Mouse (Mus musculus): ENCODE measurements around the gene Rmi1. TPM values are rescaled to one million over a fixed set of nuclear protein-coding genes. Genes with fewer than 3 reads are reported as not detected.
A peak's percentile ranks its signal among the peaks of the same experiment; 100 is the strongest.
"Not testable (repeated sequence)": the region's sequence is repeated elsewhere in the genome, so short reads cannot be mapped to it uniquely, and the experiment has no call there.

The Rmi1 gene
- polyA plus RNA-seq, 1 experiment from 2014 or later = 9.8 TPM

DNA sequence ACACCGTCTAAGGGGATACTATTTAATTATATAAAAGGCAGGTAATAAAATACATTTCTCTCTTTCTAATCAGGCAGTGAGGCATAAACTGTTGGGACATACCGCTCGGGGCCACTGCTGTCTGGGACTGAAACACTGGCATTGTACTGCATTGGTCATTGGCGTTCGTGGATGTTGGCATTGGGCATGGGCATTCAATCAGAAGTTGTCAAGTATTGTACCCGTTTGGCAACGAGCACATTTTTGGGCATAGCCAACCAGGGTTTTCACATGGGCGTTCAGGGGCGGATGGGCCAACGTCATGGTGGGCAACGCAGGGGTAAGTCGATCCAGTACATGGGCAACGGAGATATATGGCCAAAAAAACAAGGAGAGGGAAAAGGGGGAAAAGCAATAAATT lies 4.4 kb upstream of the Rmi1 start:
- ATAC-seq = no peak
- Histone ChIP-seq H3K9ac (replicated peaks) (no peak overlapping the region), H3K9me3 (ENCODE audit: low read length) (no peaks in the 10 kb centered on the region), H3K4me2 (ENCODE audit: low read depth, low read length) (no peak overlapping the region), H3K4me1 (ENCODE audit: insufficient read depth) (no peaks in the 10 kb centered on the region), H3K36me3 (replicated peaks; ENCODE audit: insufficient read depth, low read length) (peaks cover 57% of the 10 kb centered on the region), H3K27me3 (ENCODE audit: insufficient read depth, low read length) (no peaks in the 10 kb centered on the region), H3K4me3 (ENCODE audit: low read depth, low read length) (no peak overlapping the region), H3K27ac (ENCODE audit: low read depth) (no peak overlapping the region)
- 93% methylated on average over 13 of the region's 13 CpGs for WGBS (ENCODE audit: insufficient replicate concordance)
- no peak for DNase-seq
- TF ChIP-seq EP300 (IDR thresholded peaks at IDR 0.05; ENCODE audit: low read depth) = no peak
- TF ChIP-seq CTCF (IDR thresholded peaks at IDR 0.05; ENCODE audit: low read depth) = no peak

DNA sequence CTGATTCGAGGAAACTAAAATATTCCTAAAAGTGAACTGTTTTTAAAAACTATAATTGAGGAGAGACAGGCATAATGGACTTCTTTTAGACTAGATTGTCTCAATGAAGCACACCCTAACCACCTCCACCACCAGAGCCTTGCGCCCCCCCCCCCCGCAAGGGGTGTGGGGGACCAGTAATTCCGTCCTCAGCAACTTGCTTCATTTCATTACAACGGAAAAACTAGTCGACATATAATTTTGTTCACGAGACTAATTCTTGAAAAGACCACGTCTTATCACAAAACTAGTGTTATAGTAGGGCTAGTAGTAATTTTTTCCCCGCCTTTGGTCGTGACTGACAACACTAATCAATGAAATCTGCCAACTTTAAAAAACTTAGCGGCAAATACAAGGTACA lies 1.5 kb upstream of the Rmi1 start:
- H3K4me1 ChIP-seq (ENCODE audit: insufficient read depth) = peaks cover 15% of the 10 kb centered on the region
- 2% methylated on average over 11 of the region's 11 CpGs for WGBS (ENCODE audit: insufficient replicate concordance)
- H3K27ac ChIP-seq (ENCODE audit: low read depth) = peak overlapping the region; percentile 99
- no peaks in the 10 kb centered on the region for H3K9me3 ChIP-seq (ENCODE audit: low read length)
- peaks cover 29% of the 10 kb centered on the region for H3K36me3 ChIP-seq (replicated peaks; ENCODE audit: insufficient read depth, low read length)
- H3K9ac ChIP-seq (replicated peaks) = peak overlapping the region; percentile 97
- no peak for ATAC-seq
- H3K27me3 ChIP-seq (ENCODE audit: insufficient read depth, low read length) = no peaks in the 10 kb centered on the region
- DNase-seq = no peak
- TF ChIP-seq CTCF (IDR thresholded peaks at IDR 0.05; ENCODE audit: low read depth) (no peak), EP300 (IDR thresholded peaks at IDR 0.05; ENCODE audit: low read depth) (no peak)
- peak overlapping the region; percentile 88 for H3K4me3 ChIP-seq (ENCODE audit: low read depth, low read length)
- H3K4me2 ChIP-seq (ENCODE audit: low read depth, low read length) = peak overlapping the region; percentile 73

DNA sequence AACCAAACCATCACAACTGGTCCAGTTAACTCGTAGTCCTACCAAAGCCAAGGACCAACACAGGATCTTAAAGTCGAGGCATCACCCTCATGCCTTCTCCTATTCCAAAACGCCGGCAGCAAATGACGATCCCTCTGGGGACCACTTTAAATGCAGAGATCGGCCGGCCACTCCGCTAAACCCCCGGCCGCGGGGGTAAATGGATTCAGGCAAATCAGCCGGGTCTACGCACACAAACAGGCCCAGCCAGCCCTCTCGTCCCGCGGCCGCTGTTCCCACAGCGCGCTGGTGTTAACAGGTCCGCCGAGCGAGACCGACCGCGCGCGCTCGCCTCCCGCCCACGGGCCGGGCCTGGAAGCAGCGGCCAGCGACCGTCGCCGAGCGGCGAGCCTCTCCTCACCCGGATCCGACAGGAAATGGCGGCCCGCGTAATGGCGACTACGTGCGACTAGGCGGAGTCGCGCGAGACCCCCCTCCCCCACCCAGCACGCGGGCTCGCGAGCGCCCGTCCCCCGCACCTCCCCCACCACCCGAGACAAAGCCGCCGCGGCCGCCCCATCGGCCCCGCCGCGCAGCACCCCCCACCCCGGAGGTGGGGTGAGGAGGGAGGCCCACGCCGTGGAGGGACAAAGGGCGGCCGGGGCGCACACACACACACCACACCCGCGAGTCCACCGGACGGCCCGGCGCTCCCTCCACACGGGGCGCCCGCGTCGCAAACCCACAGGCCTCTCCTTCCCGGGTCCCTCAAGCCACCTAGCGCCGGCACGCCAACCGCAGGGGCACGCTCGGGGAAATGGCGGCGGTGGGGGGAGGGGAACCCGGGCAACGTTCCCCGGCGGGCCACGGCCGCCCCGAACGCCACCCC lies 679 bp upstream of the Rmi1 start:
- peak; percentile 33 for ATAC-seq
- H3K36me3 ChIP-seq (replicated peaks; ENCODE audit: insufficient read depth, low read length) = peaks cover 21% of the 10 kb centered on the region
- peak; percentile 88 for DNase-seq
- TF ChIP-seq EP300 (IDR thresholded peaks at IDR 0.05; ENCODE audit: low read depth) (no peak), CTCF (IDR thresholded peaks at IDR 0.05; ENCODE audit: low read depth) (peak; percentile 31; the same call in 1 of the 2 replicates)
- H3K4me2 ChIP-seq (ENCODE audit: low read depth, low read length) = peak overlapping the region; percentile 73
- no peaks in the 10 kb centered on the region for H3K9me3 ChIP-seq (ENCODE audit: low read length)
- no peaks in the 10 kb centered on the region for H3K27me3 ChIP-seq (ENCODE audit: insufficient read depth, low read length)
- under 1% methylated on average over 57 of the region's 100 CpGs for WGBS (ENCODE audit: insufficient replicate concordance)
- peaks cover 15% of the 10 kb centered on the region for H3K4me1 ChIP-seq (ENCODE audit: insufficient read depth)
- H3K27ac ChIP-seq (ENCODE audit: low read depth) = peak overlapping the region; percentile 99
- H3K9ac ChIP-seq (replicated peaks) = peak overlapping the region; percentile 97
- H3K4me3 ChIP-seq (ENCODE audit: low read depth, low read length) = peak overlapping the region; percentile 88

DNA sequence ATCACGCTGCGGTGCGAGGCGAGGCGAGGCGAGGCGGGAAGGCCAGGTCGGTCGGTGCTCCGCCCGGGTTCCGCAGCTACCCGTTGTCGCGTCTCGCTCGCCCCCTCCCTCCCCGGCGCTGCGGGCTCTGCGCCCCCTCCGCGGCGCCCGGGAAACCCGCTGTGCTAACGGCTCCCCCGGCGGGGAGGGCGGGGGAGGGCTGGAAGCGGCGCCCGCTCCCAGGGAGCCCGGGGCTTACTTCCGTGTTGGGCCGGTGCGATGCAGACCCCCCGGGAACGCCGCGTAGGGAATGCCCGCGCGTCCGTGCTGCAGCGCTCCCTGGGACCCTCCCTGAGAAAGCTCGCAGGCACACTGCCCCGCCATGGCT lies 679 bp downstream of the Rmi1 start:
- Histone ChIP-seq H3K36me3 (replicated peaks; ENCODE audit: insufficient read depth, low read length) (peaks cover 11% of the 10 kb centered on the region), H3K4me2 (ENCODE audit: low read depth, low read length) (peak overlapping the region; percentile 73), H3K27ac (ENCODE audit: low read depth) (peak overlapping the region; percentile 99), H3K9ac (replicated peaks) (peak overlapping the region; percentile 97), H3K9me3 (ENCODE audit: low read length) (no peaks in the 10 kb centered on the region), H3K4me3 (ENCODE audit: low read depth, low read length) (peak overlapping the region; percentile 88), H3K4me1 (ENCODE audit: insufficient read depth) (peaks cover 15% of the 10 kb centered on the region), H3K27me3 (ENCODE audit: insufficient read depth, low read length) (no peaks in the 10 kb centered on the region)
- 0% methylated on average over 27 of the region's 48 CpGs for whole genome bisulfite sequencing (ENCODE audit: insufficient replicate concordance)
- ATAC-seq (peak; percentile 45), DNase-seq (no peak)
- TF ChIP-seq EP300 (IDR thresholded peaks at IDR 0.05; ENCODE audit: low read depth) (no peak), CTCF (IDR thresholded peaks at IDR 0.05; ENCODE audit: low read depth) (no peak)

DNA sequence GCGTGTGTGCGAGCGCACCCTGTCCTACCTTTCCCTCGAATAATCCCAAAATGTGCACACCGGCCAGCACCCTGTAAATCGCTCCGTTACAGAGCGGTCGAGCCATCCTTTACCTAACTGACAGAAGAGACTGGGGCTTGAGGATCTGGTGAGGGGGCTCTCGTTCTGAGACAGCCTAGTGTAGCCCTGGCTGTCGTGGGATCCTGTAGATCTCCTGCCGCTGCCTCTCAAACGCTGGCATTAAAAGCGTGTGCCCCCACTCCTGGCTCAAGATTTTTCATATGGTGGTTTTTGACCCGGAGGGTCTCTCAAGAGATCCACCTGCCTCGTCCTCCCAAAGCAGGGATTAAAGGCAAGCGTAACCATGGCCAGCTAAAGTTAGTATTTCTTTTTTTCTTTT lies 1.2 kb downstream of the Rmi1 start, which contains the start of gene Hnrnpk:
Gene Hnrnpk (minus strand): TSS at position 101 of the 400 bp plus-strand sequence.
- not testable (repeated sequence) for DNase-seq; ATAC-seq; H3K27me3 ChIP-seq (ENCODE audit: insufficient read depth, low read length); H3K9me3 ChIP-seq (ENCODE audit: low read length); H3K36me3 ChIP-seq (replicated peaks; ENCODE audit: insufficient read depth, low read length)
- Histone ChIP-seq H3K27ac (ENCODE audit: low read depth) (peak within 1 kb of the TSS; percentile 99), H3K4me2 (ENCODE audit: low read depth, low read length) (peak within 1 kb of the TSS; percentile 73), H3K9ac (replicated peaks) (peak within 1 kb of the TSS; percentile 97), H3K4me3 (ENCODE audit: low read depth, low read length) (peak within 1 kb of the TSS; percentile 88), H3K4me1 (ENCODE audit: insufficient read depth) (peaks cover 15% of the 10 kb centered on the region)
- WGBS (ENCODE audit: insufficient replicate concordance) = 5% methylated on average over 15 of the region's 17 CpGs

DNA sequence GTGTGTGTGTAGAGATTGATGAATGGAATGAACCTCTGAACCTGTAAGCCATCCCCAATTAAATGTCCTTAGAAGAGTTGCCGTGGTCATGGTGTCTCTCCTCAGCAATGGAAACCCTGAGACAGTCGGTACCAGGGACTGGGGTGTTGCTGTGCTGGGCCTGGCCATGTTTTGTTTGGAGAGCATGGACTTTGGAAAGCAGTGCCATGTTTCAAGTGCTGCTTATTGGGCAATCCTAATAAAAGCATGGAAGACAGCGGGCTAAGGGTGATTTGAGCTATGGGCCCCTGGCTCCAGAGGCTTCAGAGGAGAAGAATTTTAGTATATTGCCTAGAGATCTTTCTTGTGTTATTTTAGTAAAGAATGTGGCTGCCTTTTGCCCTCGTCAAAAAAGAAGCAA lies 9.0 kb downstream of the Rmi1 start:
- no peak overlapping the region for H3K27ac ChIP-seq (ENCODE audit: low read depth)
- DNase-seq (no peak), ATAC-seq (no peak)
- H3K4me3 ChIP-seq (ENCODE audit: low read depth, low read length) = no peak overlapping the region
- H3K36me3 ChIP-seq (replicated peaks; ENCODE audit: insufficient read depth, low read length) = peaks cover 11% of the 10 kb centered on the region
- H3K4me1 ChIP-seq (ENCODE audit: insufficient read depth) = no peaks in the 10 kb centered on the region
- no peak overlapping the region for H3K9ac ChIP-seq (replicated peaks)
- TF ChIP-seq EP300 (IDR thresholded peaks at IDR 0.05; ENCODE audit: low read depth) = no peak
- TF ChIP-seq CTCF (IDR thresholded peaks at IDR 0.05; ENCODE audit: low read depth) = no peak
- peaks cover 8% of the 10 kb centered on the region for H3K9me3 ChIP-seq (ENCODE audit: low read length)
- no peaks in the 10 kb centered on the region for H3K27me3 ChIP-seq (ENCODE audit: insufficient read depth, low read length)
- 81% methylated on average over 4 of the region's 4 CpGs for WGBS (ENCODE audit: insufficient replicate concordance)
- no peak overlapping the region for H3K4me2 ChIP-seq (ENCODE audit: low read depth, low read length)
